Comparison of ENCODE assay signal across 8 mouse cellular contexts in genomic region chr4:134510845-134511411, GRCm38 (mm10). TPM values are rescaled to one million over a fixed set of nuclear protein-coding genes. Genes with fewer than 3 reads are reported as not detected.
DNase-seq lines count a peak whose midpoint lies in the region; ATAC-seq and TF ChIP-seq lines count a peak whose summit lies in the region.

Aunip (plus strand) TSS chr4:134510999.

- peak; percentile 93 for ATAC-seq in forebrain, embryonic 11.5 days (replicated peaks; ENCODE audit: low FRiP score)
- ATAC-seq in heart, postnatal 0 days (ENCODE audit: insufficient read depth, low read depth), result peak; percentile 94
- peak; percentile 89 for ATAC-seq in liver, postnatal 0 days
- ATAC-seq in neural tube, embryonic 13.5 days (ENCODE audit: low read depth), result peak; percentile 94

- H3K27ac ChIP-seq in forebrain, embryonic 11.5 days (ENCODE audit: low read depth, low read length), result peak within 1 kb of the TSS; percentile 37
- H3K27ac ChIP-seq in heart, postnatal 0 days (ENCODE audit: low read depth), result no peak within 1 kb of the TSS
- peak within 1 kb of the TSS; percentile 68 for H3K27ac ChIP-seq in liver, postnatal 0 days (ENCODE audit: low read depth)
- no peak within 1 kb of the TSS for H3K27ac ChIP-seq in neural tube, embryonic 13.5 days (replicated peaks)

- DNase-seq in c-Kit-positive CD71-positive TER-119-negative erythroid progenitor cells, embryonic 14.5 days (ENCODE audit: low read depth), result peak; percentile 78
- peak; percentile 96 for DNase-seq in forebrain, embryonic 11.5 days (ENCODE audit: low spot score)
- DNase-seq in heart, postnatal 0 days (ENCODE audit: low spot score), result peak; percentile 95
- peak; percentile 93 to 99 for DNase-seq in kidney, postnatal 36 days
- peak; percentile 97 for DNase-seq in liver, postnatal 0 days
- DNase-seq in telencephalon, adult 2 months (ENCODE audit: low read depth, low spot score), result peak; percentile 80

- peak within 1 kb of the TSS; percentile 87 for H3K4me3 ChIP-seq in E14TG2a.4 (replicated peaks; ENCODE audit: low read length)
- H3K4me3 ChIP-seq in forebrain, embryonic 11.5 days (ENCODE audit: low read depth, low read length), result peak within 1 kb of the TSS; percentile 52
- H3K4me3 ChIP-seq in heart, postnatal 0 days (ENCODE audit: low read depth, low read length), result peak within 1 kb of the TSS; percentile 56
- H3K4me3 ChIP-seq in liver, postnatal 0 days (ENCODE audit: low read depth, low read length), result peak within 1 kb of the TSS; percentile 70
- peak within 1 kb of the TSS; percentile 49 for H3K4me3 ChIP-seq in neural tube, embryonic 13.5 days

- TF ChIP-seq CTCF in E14TG2a.4 (conservative IDR thresholded peaks at IDR 0.05; ENCODE audit: low read length), result no peak
- 0 out of 2 replicates have a peak, but pooled peaks have one; percentile 6 for TF ChIP-seq CTCF in heart, postnatal 0 days (IDR thresholded peaks at IDR 0.05; ENCODE audit: low read depth)
- TF ChIP-seq CTCF in liver, postnatal 0 days (IDR thresholded peaks at IDR 0.05; ENCODE audit: low read depth), result peak; percentile 15; the same call in 1 of the 2 replicates

- peak within 1 kb of the TSS; percentile 72 for H3K4me2 ChIP-seq in forebrain, embryonic 11.5 days (ENCODE audit: low read depth, low read length, severe bottlenecking)
- peak within 1 kb of the TSS; percentile 85 for H3K4me2 ChIP-seq in heart, postnatal 0 days (ENCODE audit: low read depth, low read length)
- H3K4me2 ChIP-seq in liver, postnatal 0 days (ENCODE audit: low read depth, low read length), result peak within 1 kb of the TSS; percentile 96
- H3K4me2 ChIP-seq in neural tube, embryonic 13.5 days, result peak within 1 kb of the TSS; percentile 91

- H3K36me3 ChIP-seq in E14TG2a.4 (ENCODE audit: insufficient read depth, low read length), result peaks cover 15% of the 10 kb centered on the region
- no peaks in the 10 kb centered on the region for H3K36me3 ChIP-seq in forebrain, embryonic 11.5 days (ENCODE audit: control insufficient read depth, insufficient read depth, low read length)
- peaks cover 11% of the 10 kb centered on the region; the same call in 1 of the 2 replicates for H3K36me3 ChIP-seq in heart, postnatal 0 days (replicated peaks; ENCODE audit: control insufficient read depth, insufficient read depth, low read length)
- peaks cover 10% of the 10 kb centered on the region; the same call in 1 of the 2 replicates for H3K36me3 ChIP-seq in liver, postnatal 0 days (replicated peaks; ENCODE audit: insufficient read depth, low read length)
- H3K36me3 ChIP-seq in neural tube, embryonic 13.5 days, result peaks cover 9% of the 10 kb centered on the region; the same call in 1 of the 2 replicates

- peak within 1 kb of the TSS; percentile 71 for H3K9ac ChIP-seq in forebrain, embryonic 11.5 days (ENCODE audit: low read length)
- peak within 1 kb of the TSS; percentile 36 for H3K9ac ChIP-seq in heart, postnatal 0 days (replicated peaks; ENCODE audit: low read depth, low read length)
- H3K9ac ChIP-seq in liver, postnatal 0 days (replicated peaks), result peak within 1 kb of the TSS; percentile 74
- H3K9ac ChIP-seq in neural tube, embryonic 13.5 days, result peak within 1 kb of the TSS; percentile 61

- peaks cover 56% of the 10 kb centered on the region for H3K4me1 ChIP-seq in E14TG2a.4 (replicated peaks; ENCODE audit: low read depth, low read length)
- H3K4me1 ChIP-seq in forebrain, embryonic 11.5 days (replicated peaks; ENCODE audit: control insufficient read depth, insufficient read depth, low read length), result peaks cover 4% of the 10 kb centered on the region; the same call in 1 of the 2 replicates
- H3K4me1 ChIP-seq in heart, postnatal 0 days (ENCODE audit: control insufficient read depth, insufficient read depth), result 0 out of 2 replicates have a peak, but pooled peaks cover 9% of the 10 kb centered on the region
- peaks cover 37% of the 10 kb centered on the region for H3K4me1 ChIP-seq in liver, postnatal 0 days (ENCODE audit: insufficient read depth)
- H3K4me1 ChIP-seq in neural tube, embryonic 13.5 days (replicated peaks), result peaks cover 12% of the 10 kb centered on the region

- no peak for TF ChIP-seq EP300 in heart, postnatal 0 days (IDR thresholded peaks at IDR 0.05; ENCODE audit: low read depth)
- no peak for TF ChIP-seq EP300 in liver, postnatal 0 days (IDR thresholded peaks at IDR 0.05; ENCODE audit: low read depth)

- WGBS in forebrain, embryonic 11.5 days, result under 1% methylated on average over 42 of the region's 42 CpGs
- under 1% methylated on average over 42 of the region's 42 CpGs for WGBS in heart, postnatal 0 days
- WGBS in liver, postnatal 0 days (ENCODE audit: insufficient replicate concordance), result 2% methylated on average over 42 of the region's 42 CpGs
- under 1% methylated on average over 42 of the region's 42 CpGs for WGBS in neural tube, embryonic 13.5 days

- no peaks in the 10 kb centered on the region for H3K9me3 ChIP-seq in E14TG2a.4 (ENCODE audit: low read length)
- H3K9me3 ChIP-seq in forebrain, embryonic 11.5 days (ENCODE audit: control insufficient read depth, low read length), result no peaks in the 10 kb centered on the region
- no peaks in the 10 kb centered on the region for H3K9me3 ChIP-seq in heart, postnatal 0 days (replicated peaks; ENCODE audit: control insufficient read depth, low read length)
- H3K9me3 ChIP-seq in liver, postnatal 0 days (ENCODE audit: low read length), result no peaks in the 10 kb centered on the region
- no peaks in the 10 kb centered on the region for H3K9me3 ChIP-seq in neural tube, embryonic 13.5 days

- peaks cover 13% of the 10 kb centered on the region for H3K27me3 ChIP-seq in E14TG2a.4 (ENCODE audit: insufficient read depth, low read length)
- no peaks in the 10 kb centered on the region for H3K27me3 ChIP-seq in forebrain, embryonic 11.5 days (ENCODE audit: control insufficient read depth, insufficient read depth, low read length)
- no peaks in the 10 kb centered on the region for H3K27me3 ChIP-seq in heart, postnatal 0 days (ENCODE audit: control insufficient read depth, insufficient read depth, low read length)
- no peaks in the 10 kb centered on the region for H3K27me3 ChIP-seq in liver, postnatal 0 days (ENCODE audit: insufficient read depth, low read length)
- no peaks in the 10 kb centered on the region for H3K27me3 ChIP-seq in neural tube, embryonic 13.5 days

RNA-seq across cellular contexts. Expression of gene Aunip, which starts in this region (rescaled TPM):
- 8.7 and 9.3 TPM in 2 replicates for polyA plus RNA-seq in forebrain, embryonic 11.5 days (2014; fragmentation: Nextera tagmentation; extraction: Ambion mirVana)
- total RNA-seq in heart, postnatal 0 days (2014; rRNA removed; ENCODE audit: low replicate concordance), result 2.7 and 3.1 TPM in 2 replicates
- polyA plus RNA-seq in heart, postnatal 0 days (2015; fragmentation: Nextera tagmentation; extraction: Ambion mirVana), result 1.8 and 2.5 TPM in 2 replicates
- 6.9 and 7.1 TPM in 2 replicates for polyA plus RNA-seq in liver, postnatal 0 days (2015; fragmentation: Nextera tagmentation; extraction: Ambion mirVana)
- 2.3 TPM in 2 replicates for polyA plus RNA-seq in neural tube, embryonic 13.5 days (2015; fragmentation: Nextera tagmentation; extraction: Ambion mirVana)

Comparison
In these comparisons a context has a peak if more than half of its experiments do, and no peak if none do; other contexts are left out.
1. H3K27ac ChIP-seq: peak in forebrain, embryonic 11.5 days (single experiment) and liver, postnatal 0 days (single experiment); none in heart, postnatal 0 days (single experiment) and neural tube, embryonic 13.5 days (single experiment).
2. Peak in every context shown above with its lines, with median percentiles within 50 percentile points of each other: H3K4me3 ChIP-seq, DNase-seq, ATAC-seq, H3K4me2 ChIP-seq and H3K9ac ChIP-seq.